Mouse (Mus musculus) kidney, embryonic 16.5 days (tissue): ENCODE results near the gene Obsl1. TPM values are rescaled to one million over a fixed set of nuclear protein-coding genes. Genes with fewer than 3 reads are reported as not detected.
A peak's percentile ranks its signal among the peaks of the same experiment; 100 is the strongest.

Experiments
- ATAC-seq: fragments of 200-750 bp; cut with Nextera tagmentation; 2 replicates; pipeline ENCODE4 v1.8.0; 2017; ENCODE audit warnings: moderate TSS enrichment; ENCODE audit not compliant: low FRiP score, low TSS enrichment
- H3K27ac ChIP-seq: fragments of 300-500 bp; sonication (generic); 2 replicates; pipeline ENCODE4 v1.5.1; 2014; ENCODE audit warnings: low read length
- H3K27me3 ChIP-seq: fragments of 300-500 bp; sonication (generic); 2 replicates; pipeline ENCODE4 v1.6.1; 2014; ENCODE audit warnings: low read length, control low read depth, mixed read lengths; ENCODE audit not compliant: insufficient read depth
- H3K36me3 ChIP-seq: fragments of 300-500 bp; sonication (generic); 2 replicates; pipeline ENCODE4 v1.6.1; 2014; ENCODE audit warnings: low read length, control low read depth, mixed read lengths; ENCODE audit not compliant: insufficient read depth
- H3K4me1 ChIP-seq: fragments of 300-500 bp; sonication (generic); 2 replicates; pipeline ENCODE4 v1.6.1; 2014; ENCODE audit warnings: low read length, control low read depth, mixed read lengths; ENCODE audit not compliant: insufficient read depth
- H3K4me2 ChIP-seq: fragments of 300-500 bp; sonication (generic); replicated peaks from 2 replicates; pipeline ENCODE4 v1.6.1; 2014; ENCODE audit warnings: low read depth, low read length
- H3K4me3 ChIP-seq: fragments of 300-500 bp; sonication (generic); 2 replicates; pipeline ENCODE4 v1.5.1; 2014; ENCODE audit warnings: mild to moderate bottlenecking, low read length
- H3K9ac ChIP-seq: fragments of 300-500 bp; sonication (generic); replicated peaks from 2 replicates; pipeline ENCODE4 v1.6.1; 2014; ENCODE audit warnings: low read length
- H3K9me3 ChIP-seq: fragments of 300-500 bp; sonication (generic); 2 replicates; pipeline ENCODE4 v1.6.1; 2016; ENCODE audit warnings: low read length, control low read depth
- WGBS: fragments of 180-500 bp; shearing (Covaris S2); extraction: QIAGEN DNeasy Blood & Tissue Kit; methylation state at CpG from one replicate; pipeline ENCODE4 v1.1.7; 2014; 5-methylcytosine and 5-hydroxymethylcytosine counted together
- polyA plus RNA-seq: library from polyadenylated mRNA; unstranded; fragments of >200 nt; fragmentation: Nextera tagmentation; extraction: Ambion mirVana; gene quantifications from 2 replicates; pipeline ENCODE4 v1.2.1, GENCODE M21; 2015

The Obsl1 gene
- polyA plus RNA-seq, 1 experiment from 2014 or later = 60.9 TPM

GRCm38 (mm10) chr1:75448052-75448431 lies 58.2 kb downstream of the Obsl1 start:
- peak overlapping the region; percentile 46; the same call in 1 of the 2 replicates for H3K4me2 ChIP-seq
- H3K27ac ChIP-seq = peak overlapping the region; percentile 44; the same call in 1 of the 2 replicates
- H3K4me3 ChIP-seq = no peak overlapping the region
- no peak overlapping the region; the same call in 1 of the 2 replicates for H3K9ac ChIP-seq
- H3K36me3 ChIP-seq = no peaks in the 10 kb centered on the region
- 3% methylated on average over 7 of the region's 7 CpGs for WGBS
- H3K4me1 ChIP-seq = peaks cover 85% of the 10 kb centered on the region
- no peaks in the 10 kb centered on the region for H3K9me3 ChIP-seq
- peaks cover 51% of the 10 kb centered on the region for H3K27me3 ChIP-seq
- 0 out of 2 replicates have a peak, but pooled peaks have one; percentile 0 for ATAC-seq

GRCm38 (mm10) chr1:75447265-75448051 lies 58.8 kb downstream of the Obsl1 start:
- Histone ChIP-seq H3K9ac (no peak overlapping the region), H3K36me3 (no peaks in the 10 kb centered on the region), H3K27ac (peak overlapping the region; percentile 44; the same call in 1 of the 2 replicates), H3K4me1 (peaks cover 85% of the 10 kb centered on the region), H3K4me3 (peak overlapping the region; percentile 8; the same call in 1 of the 2 replicates), H3K9me3 (no peaks in the 10 kb centered on the region), H3K4me2 (peak overlapping the region; percentile 46), H3K27me3 (peaks cover 49% of the 10 kb centered on the region)
- 1% methylated on average over 10 of the region's 10 CpGs for WGBS
- peak; percentile 21 for ATAC-seq

DNA sequence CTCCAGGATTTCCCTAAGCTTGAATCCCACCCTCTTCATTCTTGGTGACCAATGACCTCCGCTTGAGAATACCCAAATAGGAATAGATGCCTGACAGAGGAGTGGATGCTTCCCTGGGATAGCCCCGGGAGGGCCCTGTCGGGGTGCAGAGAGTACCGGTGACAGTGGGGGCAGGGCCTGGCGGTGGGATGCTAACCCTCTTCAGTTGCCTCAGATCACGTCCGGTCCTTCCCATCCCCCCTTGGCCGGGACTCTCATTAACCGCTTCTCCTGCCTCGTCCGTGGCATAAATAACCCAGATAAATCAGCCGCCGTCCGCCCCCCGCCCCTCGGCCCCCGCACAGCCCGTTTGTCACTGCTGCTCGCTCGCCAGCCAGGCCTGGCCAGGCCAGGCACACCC lies 59.6 kb downstream of the Obsl1 start:
- H3K4me3 ChIP-seq = peak overlapping the region; percentile 12; the same call in 1 of the 2 replicates
- H3K4me2 ChIP-seq = peak overlapping the region; percentile 47
- H3K9me3 ChIP-seq = no peaks in the 10 kb centered on the region
- no peaks in the 10 kb centered on the region for H3K36me3 ChIP-seq
- peaks cover 44% of the 10 kb centered on the region for H3K27me3 ChIP-seq
- peaks cover 89% of the 10 kb centered on the region for H3K4me1 ChIP-seq
- peak; percentile 27 for ATAC-seq
- H3K9ac ChIP-seq = peak overlapping the region; percentile 37
- peak overlapping the region; percentile 75 for H3K27ac ChIP-seq
- 2% methylated on average over 20 of the region's 20 CpGs for WGBS

- Histone ChIP-seq H3K9me3 (no peaks in the 10 kb centered on the region), H3K36me3 (no peaks in the 10 kb centered on the region), H3K27ac (peak overlapping the region; percentile 75), H3K4me2 (peak overlapping the region; percentile 47), H3K4me1 (peaks cover 89% of the 10 kb centered on the region), H3K27me3 (peaks cover 37% of the 10 kb centered on the region), H3K4me3 (peak overlapping the region; percentile 24), H3K9ac (peak overlapping the region; percentile 37)
- WGBS = 1% methylated on average over 21 of the region's 22 CpGs
- ATAC-seq = 0 out of 2 replicates have a peak, but pooled peaks have one; percentile 9
Measured at GRCm38 (mm10) chr1:75445751-75446611, 60.3 kb downstream of the Obsl1 start.

DNA sequence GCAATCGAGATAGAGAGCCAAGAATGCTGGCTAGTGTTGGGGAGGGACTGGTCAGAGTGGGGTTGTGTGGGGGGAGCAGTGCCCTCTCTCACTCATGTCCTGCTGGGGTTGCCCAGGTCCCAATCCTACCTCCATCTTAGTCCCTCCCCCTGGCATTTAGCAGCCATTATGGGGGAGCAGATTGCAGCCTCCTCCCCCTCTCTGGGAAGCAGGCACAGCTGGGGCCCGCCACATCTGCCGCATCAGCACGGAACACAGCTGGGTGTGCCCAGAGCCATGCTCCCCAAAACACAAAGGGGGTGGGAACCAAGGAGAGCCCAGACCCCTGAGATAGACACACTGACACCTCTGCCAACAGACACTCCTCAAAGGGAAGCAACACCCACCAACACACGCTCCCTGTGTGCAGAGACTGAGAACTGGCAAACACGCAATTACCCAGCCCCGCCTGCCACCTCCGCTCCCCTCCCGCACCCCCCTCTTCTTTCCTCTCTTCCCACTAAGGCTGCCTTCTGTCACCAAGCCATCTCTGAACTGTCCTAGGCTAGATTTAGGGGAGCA lies 61.0 kb downstream of the Obsl1 start:
- peaks cover 81% of the 10 kb centered on the region for H3K4me1 ChIP-seq
- H3K9ac ChIP-seq = no peak overlapping the region
- no peak overlapping the region for H3K27ac ChIP-seq
- peaks cover 29% of the 10 kb centered on the region for H3K27me3 ChIP-seq
- H3K9me3 ChIP-seq = no peaks in the 10 kb centered on the region
- peaks cover 5% of the 10 kb centered on the region; the same call in 1 of the 2 replicates for H3K36me3 ChIP-seq
- peak overlapping the region; percentile 47; the same call in 1 of the 2 replicates for H3K4me2 ChIP-seq
- ATAC-seq = no peak
- H3K4me3 ChIP-seq = no peak overlapping the region
- WGBS = 13% methylated on average over 9 of the region's 9 CpGs

DNA sequence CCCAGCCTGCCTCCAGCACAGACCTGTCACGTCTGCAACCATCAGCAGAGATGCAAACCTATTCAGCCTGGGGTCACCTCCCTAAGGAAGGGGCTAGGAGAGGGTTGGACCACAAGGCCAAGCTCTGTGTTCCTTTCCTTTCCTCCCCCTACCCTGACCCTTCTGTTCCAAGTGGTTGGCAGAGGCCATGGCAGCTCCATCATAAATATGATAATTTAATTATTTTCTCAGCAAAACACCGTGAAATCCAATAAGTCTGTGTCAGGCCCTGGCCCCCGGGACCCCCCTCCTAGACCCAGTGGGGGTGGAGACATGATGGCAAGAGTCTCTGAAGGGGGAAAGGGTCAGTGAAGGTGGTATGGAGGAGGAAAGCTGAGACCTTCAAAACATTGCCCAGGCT lies 62.0 kb downstream of the Obsl1 start:
- Histone ChIP-seq H3K9me3 (no peaks in the 10 kb centered on the region), H3K4me3 (no peak overlapping the region), H3K4me2 (no peak overlapping the region), H3K9ac (no peak overlapping the region), H3K4me1 (peaks cover 71% of the 10 kb centered on the region), H3K27ac (peak overlapping the region; percentile 7; the same call in 1 of the 2 replicates), H3K36me3 (peaks cover 5% of the 10 kb centered on the region; the same call in 1 of the 2 replicates), H3K27me3 (peaks cover 20% of the 10 kb centered on the region)
- WGBS = 15% methylated on average over 3 of the region's 3 CpGs
- ATAC-seq = no peak

- Histone ChIP-seq H3K9ac (0 out of 2 replicates have a peak overlapping the region, but pooled peaks have one; percentile 10), H3K4me2 (no peak overlapping the region), H3K36me3 (peaks cover 5% of the 10 kb centered on the region; the same call in 1 of the 2 replicates), H3K27ac (peak overlapping the region; percentile 43; the same call in 1 of the 2 replicates), H3K27me3 (peaks cover 14% of the 10 kb centered on the region; the same call in 1 of the 2 replicates), H3K4me3 (no peak overlapping the region), H3K9me3 (no peaks in the 10 kb centered on the region), H3K4me1 (peaks cover 64% of the 10 kb centered on the region)
- WGBS = 29% methylated on average over 12 of the region's 13 CpGs
- no peak for ATAC-seq
Measured at GRCm38 (mm10) chr1:75443247-75444024, 62.8 kb downstream of the Obsl1 start.

DNA sequence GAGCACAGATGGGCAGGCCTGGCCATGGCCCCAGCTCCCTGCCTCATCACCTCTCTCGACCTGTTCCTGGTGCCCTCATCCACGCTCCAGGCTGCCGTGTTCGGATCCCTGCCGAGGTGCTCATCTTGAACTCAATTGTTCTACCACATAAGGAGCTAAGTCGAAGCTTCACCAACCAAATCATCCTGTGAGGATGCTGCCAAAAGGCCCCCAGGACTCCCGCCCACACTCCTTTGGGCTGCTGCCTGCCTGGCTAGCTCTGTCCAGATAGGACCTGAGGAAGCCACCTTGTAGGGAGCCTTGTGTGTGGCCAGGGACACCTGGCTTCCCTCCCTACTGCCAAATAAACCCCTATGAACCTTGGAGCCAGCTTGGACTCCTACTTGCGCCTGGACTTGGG lies 63.4 kb downstream of the Obsl1 start:
- 0 out of 2 replicates have a peak overlapping the region, but pooled peaks have one; percentile 27 for H3K27ac ChIP-seq
- 44% methylated on average over 8 of the region's 8 CpGs for WGBS

More for the DNA sequence above, 63.4 kb downstream of the Obsl1 start:
- Histone ChIP-seq H3K36me3 (peaks cover 5% of the 10 kb centered on the region; the same call in 1 of the 2 replicates), H3K4me2 (no peak overlapping the region), H3K9ac (no peak overlapping the region), H3K9me3 (no peaks in the 10 kb centered on the region), H3K4me3 (no peak overlapping the region), H3K4me1 (peaks cover 57% of the 10 kb centered on the region), H3K27me3 (peaks cover 11% of the 10 kb centered on the region; the same call in 1 of the 2 replicates)
- no peak for ATAC-seq
